Mouse (Mus musculus): ENCODE measurements around the gene Syne3. TPM values are rescaled to one million over a fixed set of nuclear protein-coding genes. Genes with fewer than 3 reads are reported as not detected.

Gene Syne3
- polyA plus RNA-seq, 1 experiment from 2014 or later: 0.28 TPM

GRCm38 (mm10) chr12:105038211-105038610 is 28.6 kb upstream of the Syne3 start:
- Histone ChIP-seq H3K9ac (replicated peaks) (no peak overlapping the region), H3K36me3 (peaks cover 17% of the 10 kb centered on the region), H3K4me2 (no peak overlapping the region), H3K4me3 (replicated peaks) (no peak overlapping the region), H3K27me3 (replicated peaks) (no peaks in the 10 kb centered on the region), H3K27ac (replicated peaks) (no peak overlapping the region), H3K9me3 (replicated peaks) (no peaks in the 10 kb centered on the region), H3K4me1 (peaks cover 40% of the 10 kb centered on the region)
- WGBS: 88% methylated on average over 11 of the region's 11 CpGs
- no peak for ATAC-seq (ENCODE audit: low FRiP score)

- no peak for ATAC-seq (ENCODE audit: low FRiP score)
- Histone ChIP-seq H3K4me2 (peak overlapping the region; percentile 91), H3K4me3 (replicated peaks) (peak overlapping the region; percentile 92), H3K27me3 (replicated peaks) (no peaks in the 10 kb centered on the region), H3K9me3 (replicated peaks) (no peaks in the 10 kb centered on the region), H3K4me1 (peaks cover 52% of the 10 kb centered on the region), H3K27ac (replicated peaks) (no peak overlapping the region), H3K36me3 (peaks cover 6% of the 10 kb centered on the region), H3K9ac (replicated peaks) (0 out of 2 replicates have a peak overlapping the region, but pooled peaks have one; percentile 87)
- 79% methylated on average over 14 of the region's 14 CpGs for WGBS
Observed at GRCm38 (mm10) chr12:105034130-105034769, 24.6 kb upstream of the Syne3 start.

GRCm38 (mm10) chr12:105032832-105033775 is 23.5 kb upstream of the Syne3 start:
- Histone ChIP-seq H3K4me1 (peaks cover 52% of the 10 kb centered on the region), H3K27me3 (replicated peaks) (no peaks in the 10 kb centered on the region), H3K9ac (replicated peaks) (peak overlapping the region; percentile 87), H3K4me3 (replicated peaks) (peak overlapping the region; percentile 92), H3K4me2 (peak overlapping the region; percentile 91), H3K27ac (replicated peaks) (peak overlapping the region; percentile 85), H3K36me3 (peaks cover 13% of the 10 kb centered on the region), H3K9me3 (replicated peaks) (no peaks in the 10 kb centered on the region)
- peak; percentile 51 for ATAC-seq (ENCODE audit: low FRiP score)
- WGBS: 3% methylated on average over 45 of the region's 45 CpGs

- Histone ChIP-seq H3K4me3 (replicated peaks) (peak within 1 kb of the TSS; percentile 92), H3K27ac (replicated peaks) (peak within 1 kb of the TSS; percentile 85), H3K9me3 (replicated peaks) (no peaks in the 10 kb centered on the region), H3K36me3 (peaks cover 13% of the 10 kb centered on the region), H3K27me3 (replicated peaks) (no peaks in the 10 kb centered on the region), H3K4me2 (peak within 1 kb of the TSS; percentile 97), H3K4me1 (peaks cover 50% of the 10 kb centered on the region), H3K9ac (replicated peaks) (peak within 1 kb of the TSS; percentile 87)
- under 1% methylated on average over 72 of the region's 72 CpGs for WGBS
- ATAC-seq (ENCODE audit: low FRiP score): peak; percentile 98
Observed at GRCm38 (mm10) chr12:105032147-105032831, 22.7 kb upstream of the Syne3 start, which contains the start of gene Glrx5. Gene Glrx5 (plus strand): TSS chr12:105032688.

- peaks cover 13% of the 10 kb centered on the region for H3K36me3 ChIP-seq
- H3K4me3 ChIP-seq (replicated peaks): peak overlapping the region; percentile 92
- H3K9me3 ChIP-seq (replicated peaks): no peaks in the 10 kb centered on the region
- H3K9ac ChIP-seq (replicated peaks): peak overlapping the region; percentile 79
- WGBS: 4% methylated on average over 37 of the region's 37 CpGs
- H3K4me2 ChIP-seq: peak overlapping the region; percentile 97
- no peak for ATAC-seq (ENCODE audit: low FRiP score)
- peak overlapping the region; percentile 83 for H3K27ac ChIP-seq (replicated peaks)
- H3K4me1 ChIP-seq: peaks cover 44% of the 10 kb centered on the region
- H3K27me3 ChIP-seq (replicated peaks): no peaks in the 10 kb centered on the region
Observed at GRCm38 (mm10) chr12:105031081-105032058, 21.8 kb upstream of the Syne3 start.

- WGBS: 81% methylated on average over 9 of the region's 9 CpGs
- H3K27me3 ChIP-seq (replicated peaks): no peaks in the 10 kb centered on the region
- no peak overlapping the region for H3K4me3 ChIP-seq (replicated peaks)
- H3K4me1 ChIP-seq: peaks cover 39% of the 10 kb centered on the region
- H3K4me2 ChIP-seq: no peak overlapping the region
- H3K9ac ChIP-seq (replicated peaks): no peak overlapping the region
- ATAC-seq (ENCODE audit: low FRiP score): no peak
- no peak overlapping the region for H3K27ac ChIP-seq (replicated peaks)
- H3K9me3 ChIP-seq (replicated peaks): no peaks in the 10 kb centered on the region
- peaks cover 13% of the 10 kb centered on the region for H3K36me3 ChIP-seq
Observed at GRCm38 (mm10) chr12:105029890-105030289, 20.3 kb upstream of the Syne3 start.

- peaks cover 18% of the 10 kb centered on the region for H3K4me1 ChIP-seq
- 36% methylated on average over 15 of the region's 15 CpGs for WGBS
- H3K9me3 ChIP-seq (replicated peaks): 0 out of 2 replicates have a peak, but pooled peaks cover 3% of the 10 kb centered on the region
- no peak overlapping the region for H3K9ac ChIP-seq (replicated peaks)
- no peak for ATAC-seq (ENCODE audit: low FRiP score)
- H3K27me3 ChIP-seq (replicated peaks): no peaks in the 10 kb centered on the region
- H3K27ac ChIP-seq (replicated peaks): no peak overlapping the region
- peaks cover 17% of the 10 kb centered on the region for H3K36me3 ChIP-seq
- no peak overlapping the region for H3K4me3 ChIP-seq (replicated peaks)
- no peak overlapping the region for H3K4me2 ChIP-seq
Observed at GRCm38 (mm10) chr12:105027323-105027991, 17.8 kb upstream of the Syne3 start.

- ATAC-seq (ENCODE audit: low FRiP score): no peak
- no peak overlapping the region for H3K4me3 ChIP-seq (replicated peaks)
- H3K27ac ChIP-seq (replicated peaks): no peak overlapping the region
- no peaks in the 10 kb centered on the region for H3K27me3 ChIP-seq (replicated peaks)
- no peak overlapping the region for H3K4me2 ChIP-seq
- H3K9ac ChIP-seq (replicated peaks): no peak overlapping the region
- 60% methylated on average over 10 of the region's 10 CpGs for WGBS
- H3K36me3 ChIP-seq: peaks cover 17% of the 10 kb centered on the region
- 0 out of 2 replicates have a peak, but pooled peaks cover 3% of the 10 kb centered on the region for H3K9me3 ChIP-seq (replicated peaks)
- peaks cover 12% of the 10 kb centered on the region for H3K4me1 ChIP-seq
Observed at GRCm38 (mm10) chr12:105025947-105026586, 16.5 kb upstream of the Syne3 start.

- H3K27ac ChIP-seq (replicated peaks): no peak overlapping the region
- no peak overlapping the region for H3K4me2 ChIP-seq
- H3K27me3 ChIP-seq (replicated peaks): no peaks in the 10 kb centered on the region
- H3K36me3 ChIP-seq: peaks cover 17% of the 10 kb centered on the region
- H3K4me1 ChIP-seq: peaks cover 5% of the 10 kb centered on the region
- no peak overlapping the region for H3K4me3 ChIP-seq (replicated peaks)
- 0 out of 2 replicates have a peak, but pooled peaks cover 3% of the 10 kb centered on the region for H3K9me3 ChIP-seq (replicated peaks)
- no peak for ATAC-seq (ENCODE audit: low FRiP score)
- 55% methylated on average over 8 of the region's 8 CpGs for WGBS
- no peak overlapping the region for H3K9ac ChIP-seq (replicated peaks)
Observed at GRCm38 (mm10) chr12:105025271-105025946, 15.8 kb upstream of the Syne3 start.

Measured in neural tube, embryonic 15.5 days (tissue).